Mouse (Mus musculus) left cerebral cortex, postnatal 36 days (tissue): Measurements from ENCODE around the gene Dgkh. TPM values are rescaled to one million over a fixed set of nuclear protein-coding genes. Genes with fewer than 3 reads are reported as not detected.

Experiments used
- DNase-seq, 2 experiments: peaks; one replicate each; pipeline ENCODE4 v3.0.0; 2021 to 2022; ENCODE audit warnings: low spot score in 2 of 2, mixed read lengths in 1 of 2
- intact Hi-C: fragments of 180-260 bp; cut with DNase I; formaldehyde crosslinking; loops from one replicate; pipeline ENCODE4 v1.15.1; 2025
- total RNA-seq, 2 experiments: library from RNA; stranded (reverse); gene quantifications; 2 replicates each; pipeline ENCODE4 v1.2.3; 2021

Gene Dgkh
- total RNA-seq, 2 experiments from 2014 or later = 70.7 to 78.6 TPM

DNA sequence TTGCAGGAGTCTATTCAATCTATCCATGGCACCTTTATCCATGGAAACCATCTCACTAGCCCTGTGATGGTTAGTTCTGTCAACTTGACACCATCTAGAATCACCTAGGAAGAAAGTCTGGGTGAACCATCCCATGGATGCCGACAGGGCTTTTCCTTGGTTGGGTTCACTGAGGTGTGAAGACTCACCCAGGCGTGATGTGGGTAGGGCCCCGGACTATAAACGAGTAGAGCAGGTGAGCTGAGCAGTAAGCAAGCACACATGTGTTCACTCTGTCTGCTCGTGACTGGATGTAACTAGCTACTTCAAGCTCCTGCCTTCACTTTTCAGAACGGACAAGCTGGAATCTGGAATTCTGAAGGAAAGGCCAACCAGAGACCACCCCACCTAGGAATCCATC is 45.9 kb downstream of the Dgkh start:
- DNase-seq = no peak
- intact Hi-C loops = no loop called here

DNA sequence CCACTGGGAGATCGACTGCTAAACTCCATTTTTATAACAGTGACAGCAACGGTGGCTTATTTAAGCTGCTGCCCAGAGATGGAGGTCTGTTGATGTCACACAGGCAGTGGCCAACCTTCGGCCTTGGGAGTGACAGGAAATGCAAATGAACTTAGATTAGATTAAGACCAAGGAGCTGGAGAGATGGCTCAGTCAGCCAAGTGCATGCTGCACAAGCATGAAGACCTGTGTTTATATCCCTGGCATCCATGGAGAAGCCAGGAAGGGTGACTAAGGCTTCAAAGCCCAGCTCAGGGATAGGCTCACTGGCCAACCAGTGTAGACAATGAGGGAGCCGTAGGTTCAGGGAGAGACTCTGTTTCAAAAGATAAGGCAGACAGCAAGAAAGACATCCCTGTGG is 48.4 kb downstream of the Dgkh start:
- intact Hi-C loops = no loop called here
- DNase-seq = no peak

DNA sequence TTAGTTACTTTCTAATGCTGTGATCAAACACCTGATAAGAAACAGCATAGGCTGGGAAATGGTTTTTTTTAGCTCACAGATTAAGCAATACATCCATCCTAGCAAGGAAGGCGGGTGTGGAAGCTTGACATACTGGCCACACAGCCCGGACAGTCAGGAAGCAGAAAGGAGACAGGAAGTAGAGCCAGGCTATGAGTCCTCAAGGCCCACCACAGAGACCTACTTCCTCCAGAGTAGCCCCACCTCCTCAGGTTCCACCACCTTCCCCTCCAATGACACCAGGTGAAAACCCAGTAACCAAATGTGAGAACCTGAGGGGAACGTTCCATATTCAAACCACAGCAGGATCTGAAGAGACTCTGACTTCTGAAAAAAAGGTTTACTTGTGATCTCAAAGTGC is 53.6 kb downstream of the Dgkh start:
- DNase-seq = no peak
- intact Hi-C loops = loop anchor here (5.0 to 10.0 kb wide), 2 partner anchors 53 to 326 kb away; partner anchors contain the start of gene Dgkh

DNA sequence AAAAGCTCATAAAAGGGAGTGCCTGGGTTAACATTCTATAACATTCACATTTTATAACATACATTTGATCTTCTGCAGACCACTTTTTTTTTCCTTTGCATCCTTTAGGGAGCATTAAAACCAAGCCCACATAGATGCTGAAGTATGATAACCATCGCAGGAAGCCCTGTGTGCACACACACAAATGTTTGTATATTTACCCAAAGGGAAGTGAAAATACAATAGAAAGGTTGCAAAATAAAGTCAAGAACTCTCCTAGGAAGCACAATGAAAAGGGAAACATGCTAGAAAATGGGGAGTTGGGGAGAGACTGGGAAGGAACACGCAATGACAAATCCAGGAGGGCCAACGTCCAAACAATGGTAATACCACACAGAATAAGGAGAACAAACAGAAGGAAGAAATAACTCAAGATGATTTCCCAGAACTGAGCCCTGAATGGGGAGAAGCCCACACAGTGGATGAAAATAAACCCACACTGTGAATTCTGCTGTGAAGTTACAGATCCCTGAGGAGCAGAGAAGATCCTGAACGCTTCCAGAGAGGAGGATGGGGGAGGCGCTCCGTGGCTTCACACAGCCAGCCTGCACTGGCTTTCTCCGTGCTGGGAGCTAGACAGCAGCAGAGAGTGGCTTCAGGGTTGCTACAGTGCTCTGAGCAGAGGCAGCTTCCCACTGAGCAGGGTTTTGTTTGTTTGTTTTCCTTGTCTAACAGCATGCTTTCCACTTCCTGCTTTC is 54.6 kb downstream of the Dgkh start:
- DNase-seq = peak; percentile 77 to 79
- intact Hi-C loops = loop anchor here (5.0 to 10.0 kb wide), 2 partner anchors 54 to 327 kb away; partner anchors contain the start of gene Dgkh

DNA sequence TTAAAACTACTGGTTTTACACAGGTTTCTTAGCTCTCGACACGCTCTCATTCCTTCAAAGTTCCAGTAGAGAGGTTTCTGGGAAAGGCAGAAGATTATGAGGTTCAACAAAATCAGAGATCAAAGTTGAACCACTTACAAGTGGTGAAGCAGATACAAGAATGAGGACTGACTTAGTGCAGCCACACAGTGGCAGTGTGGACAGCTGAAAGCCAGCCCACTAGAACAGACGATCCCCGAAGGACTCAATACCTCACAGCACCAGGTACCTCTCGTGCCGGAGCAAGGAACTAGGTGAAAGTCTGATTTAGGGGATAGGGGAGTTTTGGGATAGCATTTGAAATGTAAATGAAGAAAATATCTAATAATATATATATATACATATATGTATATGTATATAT is 56.1 kb downstream of the Dgkh start:
- DNase-seq = no peak
- intact Hi-C loops = loop anchor here (5.0 to 10.0 kb wide), 2 partner anchors 56 to 328 kb away; partner anchors contain the start of gene Dgkh

DNA sequence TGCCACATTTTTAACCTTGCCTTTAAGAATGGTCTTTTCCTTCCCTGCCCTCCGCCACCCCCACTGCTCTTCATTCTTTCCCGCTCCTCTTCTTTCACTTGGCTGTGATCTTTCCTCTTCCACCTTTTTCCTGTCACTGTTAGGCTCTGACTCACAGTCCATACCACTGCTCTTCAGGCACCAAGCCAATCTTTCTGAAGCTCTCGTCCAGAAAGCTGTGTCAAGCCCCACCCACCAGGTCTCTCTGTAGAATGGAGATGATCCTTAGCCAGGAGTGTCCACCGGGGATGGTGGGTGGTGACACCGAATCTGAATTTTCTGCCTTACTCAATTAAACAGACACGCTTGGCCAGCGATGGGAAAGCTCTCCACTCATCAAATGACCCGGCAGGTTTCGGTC is 58.0 kb downstream of the Dgkh start:
- intact Hi-C loops = loop anchor here (5.0 to 10.0 kb wide), 2 partner anchors 58 to 330 kb away; partner anchors contain the start of gene Dgkh
- no peak for DNase-seq

DNA sequence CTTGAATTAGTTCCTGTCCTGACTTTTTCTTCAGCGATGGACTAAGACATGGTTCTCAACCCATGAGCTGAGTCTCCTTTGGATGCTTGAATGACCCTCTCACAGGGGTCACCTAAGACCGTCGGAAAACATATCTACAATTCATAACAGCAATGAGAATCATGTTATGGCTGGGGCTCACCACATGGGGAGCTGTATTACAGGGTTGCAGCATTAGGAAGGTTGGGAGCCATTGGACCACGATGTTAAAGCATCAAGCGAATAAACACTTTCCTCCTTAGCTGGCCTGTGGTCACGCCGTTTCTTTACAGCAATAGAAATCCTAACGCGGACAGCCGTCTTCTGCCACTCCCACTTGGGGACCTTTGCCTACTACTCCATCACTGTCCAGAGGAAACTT is 62.6 kb downstream of the Dgkh start:
- intact Hi-C loops = loop anchor here (2.0 to 10.0 kb wide), 2 partner anchors 185 to 335 kb away; no protein-coding TSS in a partner anchor

DNA sequence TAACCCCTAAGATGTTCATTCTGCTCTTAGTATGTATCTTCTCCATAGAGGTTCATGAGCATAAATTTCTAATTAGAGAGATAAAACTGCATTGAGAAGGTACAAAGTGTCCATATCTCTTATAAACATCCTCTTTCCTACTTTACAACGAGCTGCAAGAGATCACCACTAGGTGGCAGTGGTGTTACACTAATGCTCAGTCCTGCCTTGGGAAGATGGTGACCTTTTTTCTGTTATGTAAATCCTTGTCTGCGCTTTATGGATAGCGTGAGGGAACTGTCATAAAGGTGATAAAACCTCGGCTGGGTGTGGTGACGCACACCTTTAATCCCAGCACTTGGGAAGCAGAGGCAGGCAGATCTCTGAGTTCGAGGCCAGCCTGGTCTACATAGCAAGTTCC is 64.3 kb downstream of the Dgkh start:
- intact Hi-C loops = loop anchor here (1.0 kb wide), 1 partner anchor 439 kb away; no protein-coding TSS in a partner anchor
- DNase-seq = peak; percentile 67 to 74

More for the DNA sequence above, 62.6 kb downstream of the Dgkh start:
- DNase-seq = no peak

DNA sequence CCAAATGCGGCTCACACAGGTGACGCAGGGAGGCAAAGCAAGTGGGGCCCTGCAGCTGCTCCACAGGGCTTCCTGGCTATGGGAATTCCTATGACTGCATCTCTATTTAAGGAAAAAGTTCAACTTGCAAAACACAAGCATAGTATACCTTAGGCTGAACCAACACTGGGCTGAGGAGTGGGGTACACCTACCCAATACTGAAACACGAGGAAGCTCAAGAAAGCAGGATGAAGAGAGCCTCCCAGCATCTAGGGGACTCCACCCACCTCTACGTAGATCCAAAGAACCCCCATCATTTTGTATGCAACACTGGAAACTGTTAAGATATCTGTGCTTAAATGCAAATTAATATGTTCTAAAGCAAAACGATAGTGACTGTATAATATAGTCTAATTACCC is 64.8 kb downstream of the Dgkh start:
- no peak for DNase-seq
- intact Hi-C loops = loop anchor here (1.0 kb wide), 1 partner anchor 440 kb away; no protein-coding TSS in a partner anchor

DNA sequence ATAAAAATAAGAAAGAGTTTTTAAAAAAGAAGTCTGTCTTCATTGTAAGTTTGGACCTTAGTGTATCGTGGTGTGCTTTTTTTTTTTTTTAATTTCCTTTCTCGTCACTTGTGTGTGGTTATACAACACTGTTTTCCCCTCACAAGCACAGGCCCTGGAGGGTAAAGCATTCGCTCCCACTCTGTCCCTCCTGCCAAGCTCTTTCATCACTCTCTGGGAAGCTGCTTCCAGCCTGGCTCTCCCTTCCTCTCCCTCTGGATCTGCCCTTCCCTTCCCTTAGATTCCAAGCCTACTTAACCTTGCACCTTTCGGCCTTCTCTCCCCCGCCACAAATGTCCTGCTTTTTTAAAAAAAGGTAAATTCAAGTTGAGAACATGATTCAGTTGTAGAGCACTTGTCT is 69.9 kb downstream of the Dgkh start:
- DNase-seq = no peak
- intact Hi-C loops = no loop called here

DNA sequence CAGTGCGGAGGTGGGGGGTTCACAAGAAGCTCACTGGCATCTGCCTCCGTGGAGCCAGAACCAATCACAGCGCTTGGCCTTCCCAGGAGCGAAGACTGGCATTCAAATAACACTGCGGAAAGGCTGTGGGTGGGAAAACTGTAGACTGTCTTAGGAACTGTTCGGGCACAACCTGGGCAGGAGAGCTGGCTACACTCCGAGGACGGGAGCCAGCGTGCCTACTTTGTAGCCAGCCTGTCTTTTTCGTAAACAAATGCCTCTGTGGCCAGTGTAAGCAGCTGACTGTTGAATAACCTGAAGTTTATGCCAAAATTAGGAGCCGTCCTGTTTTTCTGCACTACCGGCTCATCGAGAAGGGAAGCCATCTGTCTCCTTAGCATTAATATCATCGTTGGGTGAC is 71.1 kb downstream of the Dgkh start:
- DNase-seq = no peak
- intact Hi-C loops = no loop called here

DNA sequence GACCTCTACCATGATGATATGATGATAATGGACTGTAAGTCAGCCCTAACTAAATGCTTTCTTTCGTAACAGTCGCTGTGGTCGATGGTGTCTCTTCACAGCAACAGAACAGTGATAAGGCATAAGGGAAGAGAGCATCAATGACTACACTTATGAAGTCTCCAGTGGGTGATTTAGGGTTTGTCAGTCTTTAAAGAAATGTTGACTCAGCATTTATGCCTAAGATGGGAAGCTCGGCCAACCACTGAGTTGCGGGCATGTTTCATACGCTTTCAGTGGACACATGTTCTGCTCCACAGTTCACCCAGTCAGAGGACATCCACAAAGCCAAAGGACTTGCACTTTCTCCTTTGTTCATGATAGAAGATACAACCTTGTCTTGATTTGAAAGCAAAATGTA is 73.9 kb downstream of the Dgkh start:
- intact Hi-C loops = no loop called here
- DNase-seq = no peak

DNA sequence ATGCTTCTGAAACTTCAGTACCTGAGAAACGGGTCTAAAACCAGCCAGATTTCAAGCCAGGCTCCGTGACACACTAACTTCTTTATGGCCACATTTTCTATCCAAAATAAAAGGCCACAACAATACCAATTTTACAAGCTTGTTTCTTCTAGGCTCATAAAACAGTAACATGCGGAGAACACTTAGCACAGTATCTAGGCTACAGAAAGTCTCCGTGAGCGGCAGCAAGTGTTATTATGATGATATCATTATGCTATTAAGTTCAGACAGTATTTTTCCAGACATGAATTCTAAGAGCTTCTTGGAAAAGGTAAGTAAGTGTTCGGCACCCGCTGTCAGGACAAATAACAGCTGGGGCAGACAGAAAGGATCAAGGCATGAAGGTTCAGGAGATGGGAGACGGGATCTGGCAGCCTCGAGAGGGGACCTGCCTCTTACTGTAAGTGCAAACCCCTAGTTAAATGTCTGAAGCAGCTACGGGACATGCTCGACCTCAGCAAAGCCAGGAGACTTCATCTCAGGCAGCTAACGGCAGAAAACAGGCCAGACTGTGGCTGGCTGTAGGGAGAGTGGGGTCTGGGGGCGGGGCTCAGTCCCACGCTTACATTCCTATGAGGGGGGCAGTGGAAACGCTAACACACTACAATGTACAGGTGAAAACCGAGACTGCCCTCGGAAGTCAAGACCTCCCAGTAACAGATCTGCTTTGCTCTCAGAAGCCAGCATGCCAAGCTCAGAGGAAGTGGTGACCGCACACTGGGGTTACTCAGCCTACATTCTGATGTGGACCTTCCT is 75.5 kb downstream of the Dgkh start:
- DNase-seq = no peak
- intact Hi-C loops = no loop called here

DNA sequence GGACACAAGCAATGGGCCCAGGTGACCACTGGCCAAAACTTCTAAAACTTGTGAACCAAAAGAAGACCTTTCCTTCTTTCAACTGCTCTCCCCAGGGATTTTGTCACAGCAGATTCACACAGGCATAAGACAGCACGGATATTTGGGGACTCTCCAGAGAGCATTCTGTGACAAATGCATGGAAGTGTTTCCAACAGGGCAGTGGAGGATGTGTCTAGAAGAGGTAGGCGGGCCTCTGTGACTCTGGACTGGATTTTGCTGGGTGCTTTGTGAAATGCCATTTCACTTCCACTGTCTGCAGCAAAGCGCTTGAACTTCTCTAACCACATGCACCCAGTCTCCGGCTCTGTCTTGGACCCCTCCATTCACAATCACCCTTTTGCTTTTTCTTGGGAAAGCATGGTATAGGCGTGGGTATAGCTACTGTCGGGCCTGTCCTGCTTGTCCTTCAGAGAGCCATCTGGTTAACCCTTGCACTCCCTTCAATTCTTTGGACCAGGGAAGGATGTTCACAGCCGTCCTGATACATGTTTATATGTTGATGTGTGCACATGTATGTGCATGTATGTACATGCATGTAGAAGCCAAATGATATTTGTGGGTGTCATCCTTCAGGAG is 77.5 kb downstream of the Dgkh start:
- no peak for DNase-seq
- intact Hi-C loops = no loop called here

DNA sequence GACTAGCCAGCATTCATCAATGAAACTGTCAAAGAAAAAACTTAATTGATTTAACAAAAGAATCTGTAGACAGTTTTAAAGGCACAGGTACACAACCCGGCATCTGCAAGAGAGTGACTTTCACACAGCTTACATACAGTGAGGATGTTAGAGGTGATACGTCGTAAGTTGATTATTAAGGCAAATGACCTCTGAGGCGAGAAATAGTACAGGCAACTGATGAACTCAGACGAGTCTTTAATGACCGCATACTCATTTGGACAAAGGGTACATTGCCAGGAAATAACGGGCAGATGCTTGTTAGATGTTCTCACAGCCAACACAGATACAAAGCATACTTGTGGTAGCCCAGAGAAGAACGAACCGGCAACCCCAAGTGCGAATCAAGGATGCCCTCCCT is 78.4 kb downstream of the Dgkh start:
- intact Hi-C loops = no loop called here
- DNase-seq = no peak

DNA sequence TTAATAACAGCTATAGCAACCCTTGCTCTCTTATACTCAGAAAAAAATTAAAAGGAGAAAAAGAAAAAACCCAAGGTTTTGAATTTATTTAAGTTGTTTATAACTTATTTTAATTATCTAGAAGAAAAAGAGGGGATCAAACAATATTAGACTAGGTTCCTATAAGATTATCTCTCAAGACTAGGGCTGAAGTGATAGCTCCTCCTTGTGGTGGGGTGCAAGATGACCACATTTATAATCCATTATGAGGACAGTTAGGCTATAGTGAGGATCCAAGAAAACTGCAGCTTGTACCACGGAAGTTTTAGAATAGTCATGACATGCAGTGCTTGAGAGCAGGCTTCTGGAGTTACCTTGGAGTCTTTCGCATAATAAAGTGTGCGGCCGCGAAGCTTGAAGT is 79.2 kb downstream of the Dgkh start:
- no peak for DNase-seq
- intact Hi-C loops = no loop called here

DNA sequence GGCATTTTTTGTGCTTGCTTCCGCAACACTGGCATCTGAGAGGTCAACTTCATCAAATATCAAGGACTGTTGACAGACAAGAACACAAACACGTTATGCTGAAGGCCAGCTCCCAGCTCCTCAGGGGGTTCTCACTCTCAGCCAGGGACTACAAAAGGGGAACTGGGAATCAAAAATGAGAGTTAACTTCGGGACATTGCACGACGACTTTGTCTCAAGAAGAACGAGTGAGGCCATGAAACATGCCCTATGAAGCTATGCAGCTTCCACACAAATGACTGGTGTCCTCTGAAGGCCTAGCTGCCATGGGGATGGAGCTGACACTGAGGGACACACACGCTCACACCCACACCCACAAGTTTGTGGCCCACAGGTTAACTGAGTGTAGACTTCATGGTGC is 80.9 kb downstream of the Dgkh start:
- DNase-seq = no peak
- intact Hi-C loops = no loop called here

DNA sequence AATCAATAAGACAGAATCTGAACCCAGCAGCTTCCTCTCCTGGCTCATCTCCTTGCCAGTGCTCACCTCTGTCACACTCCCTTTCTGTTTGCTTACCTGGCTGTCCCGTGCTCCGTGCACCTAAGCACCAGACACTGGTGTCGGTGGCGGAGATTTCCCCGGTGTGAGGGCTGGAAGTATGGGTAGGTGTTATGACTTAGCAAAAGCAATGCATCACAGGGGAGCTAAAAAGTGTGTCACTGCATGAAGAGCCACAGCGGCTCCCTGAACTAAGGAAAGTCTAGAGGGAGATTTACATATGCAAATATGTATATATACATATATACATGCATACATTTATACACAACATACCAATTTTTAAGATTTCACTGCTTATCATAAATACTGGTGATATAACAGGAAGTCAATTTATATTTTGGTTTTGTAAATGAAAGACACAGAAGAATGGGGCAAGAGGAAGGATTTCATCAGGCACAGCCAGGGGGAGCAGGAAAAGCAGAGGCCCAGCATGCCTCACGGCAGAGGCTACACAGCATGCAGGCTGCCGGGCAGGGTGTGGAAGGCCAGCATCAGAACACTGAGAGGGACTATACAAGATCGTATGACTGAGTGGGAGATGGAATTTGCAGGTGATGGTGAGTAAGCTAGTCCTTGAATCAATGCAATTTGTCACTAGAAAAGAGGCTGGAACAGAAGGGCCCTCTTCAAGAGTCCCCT is 82.0 kb downstream of the Dgkh start:
- peak in 1 of 2 experiments; percentile 43 for DNase-seq
- intact Hi-C loops = no loop called here

DNA sequence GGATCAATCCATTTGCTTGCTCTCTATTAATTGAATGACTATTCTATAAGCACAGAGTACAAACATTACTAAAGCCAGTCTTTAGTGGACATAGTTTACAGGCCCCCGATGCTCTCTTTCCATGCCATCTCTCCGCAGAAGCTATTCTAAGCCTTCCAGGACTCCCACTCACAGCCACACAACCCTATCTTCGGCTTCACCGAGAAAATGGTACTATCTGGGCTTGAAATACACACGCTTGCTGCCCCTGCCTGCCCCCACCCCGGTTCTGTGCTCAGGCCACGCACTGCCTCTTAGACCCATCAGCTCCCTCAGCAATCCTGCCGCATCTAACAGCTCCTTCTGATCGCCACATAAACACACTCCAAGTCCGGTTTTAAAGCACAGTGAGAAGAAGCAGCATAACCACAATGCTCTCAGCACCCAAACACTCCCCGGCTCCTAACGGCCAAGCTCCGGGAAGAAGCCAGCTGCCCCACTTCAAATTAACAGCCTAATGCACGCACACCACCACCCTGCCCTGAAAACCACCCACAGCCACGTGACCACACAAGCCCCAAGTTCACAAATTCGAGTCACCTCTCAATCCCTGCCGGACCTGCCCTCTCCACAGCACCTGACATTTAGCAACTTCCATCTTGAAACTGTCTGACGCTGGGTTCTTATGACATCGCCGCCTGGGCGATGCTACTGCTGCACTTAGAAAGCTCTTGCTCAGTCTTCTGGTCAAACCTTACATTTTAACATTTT is 82.9 kb downstream of the Dgkh start:
- DNase-seq = peak in 1 of 2 experiments; percentile 49
- intact Hi-C loops = no loop called here
